Mouse (Mus musculus) ES-CJ7 (cell line): ENCODE data around the gene Rin3.
A peak's percentile ranks its signal among the peaks of the same experiment; 100 is the strongest.
"Not testable (repeated sequence)": the region's sequence is repeated elsewhere in the genome, so short reads cannot be mapped to it uniquely, and the experiment has no call there.

Experiments
- DNase-seq: peaks from one replicate; pipeline ENCODE4 v3.0.0; 2011; ENCODE audit warnings: low read depth, low spot score

Rin3 gene

DNA sequence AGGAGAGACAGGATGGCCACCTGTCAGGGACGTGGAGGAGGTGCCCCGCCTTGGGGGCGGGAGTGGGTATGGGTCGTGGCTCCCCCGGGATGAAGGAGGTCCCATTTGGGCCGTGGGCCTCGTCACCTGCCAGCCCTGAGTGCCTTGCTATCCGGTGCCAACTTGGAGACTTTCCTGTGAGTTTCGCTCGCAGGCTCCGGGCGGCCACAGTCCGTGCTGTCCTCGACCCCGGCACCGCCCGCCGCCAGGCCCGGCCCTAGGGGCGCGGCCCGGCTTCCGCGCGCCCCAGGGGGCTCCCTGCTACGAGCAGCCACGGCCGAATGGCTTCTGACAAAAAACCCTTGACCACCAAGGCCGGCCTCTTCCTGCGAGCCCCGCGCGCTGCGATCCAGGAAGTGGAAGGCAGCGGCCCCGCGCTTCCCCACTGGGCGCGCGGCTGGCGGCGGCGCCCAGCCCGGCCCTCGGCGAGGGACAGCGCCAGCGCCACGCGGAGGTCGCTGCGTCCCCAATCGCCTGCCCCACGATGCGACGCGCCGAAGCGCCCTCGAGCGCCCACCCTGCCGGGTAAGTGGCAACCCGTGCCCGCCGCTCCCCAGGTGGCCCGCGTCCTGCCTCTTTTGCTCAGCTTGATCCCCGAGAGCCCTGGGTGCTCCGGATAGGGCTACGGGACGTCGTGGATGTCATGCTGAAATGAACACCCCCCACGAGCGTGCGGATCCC, at the start of gene Rin3:
TSS of gene Rin3 (plus strand) at position 286 of the 720 bp plus-strand sequence.
- DNase-seq = peak; percentile 10

DNA sequence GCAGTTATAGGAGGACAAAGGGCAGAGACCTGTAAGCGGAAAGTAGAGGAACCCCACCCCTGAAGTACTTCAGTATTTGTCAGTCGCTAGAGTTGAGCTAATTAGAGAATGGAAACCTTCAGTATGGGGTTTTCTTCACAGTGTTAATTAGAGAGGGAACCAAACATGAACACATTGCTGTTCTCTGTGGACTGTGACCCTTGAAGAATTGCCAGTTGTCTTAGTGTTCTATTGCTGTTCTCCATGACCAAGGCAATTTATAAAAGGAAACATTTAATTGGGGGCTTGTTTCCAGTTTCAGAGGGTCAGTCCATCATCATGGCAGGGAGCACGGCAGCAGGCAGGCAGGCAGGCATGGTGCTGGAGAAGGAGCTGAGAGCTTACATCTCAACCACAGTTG, 47.3 kb upstream of the Rin3 start:
- no peak for DNase-seq

DNA sequence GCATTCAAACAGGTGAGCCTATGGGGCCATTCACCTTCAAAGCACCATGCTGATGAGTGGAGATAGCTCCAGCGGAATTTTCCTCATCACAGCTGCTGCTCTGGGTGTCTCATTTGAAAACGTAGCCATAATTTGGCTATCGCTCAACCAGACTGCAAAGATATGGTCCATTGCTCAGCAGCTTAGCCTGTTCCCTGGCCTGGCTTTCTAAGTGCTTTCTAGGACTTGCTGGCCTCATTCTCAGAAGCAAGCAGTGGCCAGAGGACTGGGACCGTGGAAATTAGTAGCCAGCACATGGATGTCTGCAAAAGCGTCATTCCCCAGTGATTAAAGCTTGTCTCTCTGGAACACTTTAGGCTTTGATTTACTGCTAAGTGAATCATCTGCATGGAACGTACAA, 46.5 kb upstream of the Rin3 start:
- no peak for DNase-seq

DNA sequence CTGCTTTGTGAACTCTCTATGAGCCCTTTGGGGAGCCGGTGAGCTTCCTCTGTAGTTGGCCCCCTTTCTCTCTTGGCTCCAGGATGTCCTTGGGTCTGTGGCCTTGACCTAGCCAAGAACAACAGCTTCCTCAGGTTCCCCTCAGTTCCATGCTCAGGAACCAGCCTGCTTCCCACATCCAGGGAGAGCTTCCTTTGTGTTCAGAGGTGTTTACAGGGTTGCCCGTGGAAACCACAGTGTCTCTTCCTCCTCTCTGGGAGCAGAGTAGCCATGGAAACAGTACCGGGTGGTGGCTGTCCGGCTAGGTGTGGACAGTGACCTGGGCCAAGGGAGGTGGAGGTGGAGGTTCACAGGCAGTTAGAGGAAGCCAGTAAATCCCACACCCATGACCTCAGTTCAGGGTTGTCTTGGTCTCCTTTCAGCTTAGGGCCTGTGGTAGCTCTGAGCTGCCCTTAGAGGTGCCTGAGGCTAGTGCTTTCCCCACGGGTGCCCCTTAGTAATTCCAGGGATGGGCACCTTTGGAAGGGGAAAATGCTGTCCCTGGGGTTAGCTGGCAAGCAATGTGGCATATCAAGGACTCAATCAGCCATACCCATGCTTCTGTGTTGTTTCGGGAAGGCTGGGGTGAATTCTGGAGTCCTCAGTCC, 40.6 kb upstream of the Rin3 start:
- DNase-seq = peak; percentile 45

DNA sequence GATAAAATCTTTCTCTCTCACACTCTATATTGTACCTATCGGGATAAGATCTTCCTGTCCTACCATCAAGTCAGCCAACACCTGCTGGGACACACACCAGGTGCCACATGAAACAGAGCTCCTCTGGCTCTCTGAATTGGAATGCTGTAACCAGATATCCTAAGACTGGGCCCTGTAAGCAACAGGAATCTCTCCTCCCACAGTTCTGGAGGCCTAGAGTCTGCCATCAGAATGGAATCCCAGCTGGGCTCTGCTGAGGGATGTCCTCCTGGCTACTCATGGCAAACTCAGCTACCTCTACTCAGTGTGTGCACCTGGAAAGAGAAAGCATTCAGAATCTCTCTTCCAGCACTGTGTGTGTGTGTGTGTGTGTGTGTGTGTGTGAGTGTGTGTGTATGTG, 38.9 kb upstream of the Rin3 start:
- DNase-seq = no peak

DNA sequence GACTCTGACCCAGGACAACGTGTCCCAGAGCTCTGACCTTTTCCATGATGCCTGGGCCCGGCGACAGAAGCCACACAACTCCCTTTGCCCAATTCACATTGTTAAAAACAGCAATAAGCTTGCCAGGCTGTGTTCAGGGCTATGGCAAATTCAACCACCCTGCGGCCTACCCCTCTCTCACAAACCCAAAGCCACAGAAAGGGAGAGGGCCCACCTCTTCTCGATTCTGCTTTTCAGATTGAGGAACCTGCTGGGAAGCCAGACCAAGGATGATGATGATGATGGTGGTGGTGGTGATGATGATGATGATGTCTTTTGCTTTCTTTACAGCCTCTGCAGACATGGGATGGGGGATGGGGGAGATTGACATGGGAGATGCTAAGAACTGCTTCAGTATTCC, 36.6 kb upstream of the Rin3 start:
- no peak for DNase-seq

DNA sequence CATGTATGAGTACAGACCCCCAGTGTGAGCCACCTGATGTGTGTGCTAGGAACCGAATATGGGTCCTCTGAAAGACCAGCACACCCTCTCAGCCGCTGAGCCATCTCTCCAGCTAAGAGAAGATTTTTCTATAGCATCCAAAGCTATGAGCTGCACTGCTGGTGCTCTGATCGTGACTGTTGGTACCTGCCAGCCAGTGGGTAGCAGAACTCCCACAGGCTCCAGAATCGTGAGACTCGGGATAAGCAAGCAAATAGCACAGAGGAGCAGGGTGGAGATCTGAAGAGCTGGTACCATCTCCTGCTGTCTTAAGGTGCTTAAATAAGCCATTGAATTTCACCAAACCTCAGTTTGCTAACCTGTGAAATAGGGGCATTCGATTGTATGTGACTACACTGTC, 34.7 kb upstream of the Rin3 start:
- no peak for DNase-seq

DNA sequence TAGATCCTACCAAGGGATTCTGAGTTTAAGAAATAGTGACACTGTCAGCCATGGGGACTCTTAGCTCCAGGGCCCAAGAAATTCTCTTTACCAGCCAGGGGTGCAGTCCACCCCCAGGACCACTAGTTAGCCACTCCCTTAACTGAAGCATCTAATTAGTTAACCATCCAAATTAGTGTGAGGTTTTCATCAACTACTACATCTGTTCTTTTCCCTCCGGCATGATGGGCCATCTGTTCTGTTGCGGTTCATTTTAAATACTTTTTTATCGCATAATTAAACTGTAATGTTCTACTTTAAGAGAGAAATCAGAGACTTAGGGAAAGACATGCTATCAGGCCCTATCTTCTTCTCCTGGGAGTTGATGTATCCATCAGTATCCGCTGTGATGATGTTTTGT, 32.5 kb upstream of the Rin3 start:
- DNase-seq = no peak

DNA sequence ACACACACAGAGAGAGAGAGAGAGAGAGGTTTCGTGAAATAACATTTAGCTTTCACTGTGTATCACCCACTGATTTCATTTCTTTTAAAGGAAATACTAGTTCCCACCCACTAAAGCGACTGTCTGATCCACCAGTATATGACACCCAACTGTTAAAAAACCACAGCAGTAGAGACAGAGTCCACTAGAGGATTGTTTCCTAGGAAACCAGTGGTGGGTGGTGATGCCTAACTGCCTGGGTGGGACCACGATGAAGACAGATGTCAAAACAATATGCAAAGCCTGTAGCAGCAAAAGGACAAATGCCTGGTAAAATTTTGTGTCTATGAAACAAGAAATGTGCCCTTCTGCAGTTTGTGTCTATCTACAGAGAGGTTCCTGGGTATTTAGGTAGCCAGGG, 31.8 kb upstream of the Rin3 start:
- no peak for DNase-seq

DNA sequence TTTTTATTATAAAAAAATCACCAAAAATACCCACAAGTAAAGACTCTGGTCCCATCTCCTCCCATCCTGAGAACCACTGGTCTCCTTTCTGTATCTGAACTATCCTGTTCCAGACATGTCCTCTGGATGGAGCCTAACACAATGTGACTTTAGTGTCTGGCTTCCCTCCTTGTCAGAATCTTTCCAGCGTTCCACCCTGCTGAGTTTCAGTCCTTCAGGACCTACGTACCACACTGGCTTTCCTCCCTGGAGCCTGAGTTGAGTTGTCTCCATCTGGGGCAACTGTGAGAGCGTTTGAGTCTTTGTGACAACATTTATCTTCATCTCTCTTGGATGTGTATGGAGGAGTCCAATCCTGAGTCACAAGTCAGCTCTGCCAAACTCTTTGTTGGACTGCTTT, 30.9 kb upstream of the Rin3 start:
- no peak for DNase-seq

DNA sequence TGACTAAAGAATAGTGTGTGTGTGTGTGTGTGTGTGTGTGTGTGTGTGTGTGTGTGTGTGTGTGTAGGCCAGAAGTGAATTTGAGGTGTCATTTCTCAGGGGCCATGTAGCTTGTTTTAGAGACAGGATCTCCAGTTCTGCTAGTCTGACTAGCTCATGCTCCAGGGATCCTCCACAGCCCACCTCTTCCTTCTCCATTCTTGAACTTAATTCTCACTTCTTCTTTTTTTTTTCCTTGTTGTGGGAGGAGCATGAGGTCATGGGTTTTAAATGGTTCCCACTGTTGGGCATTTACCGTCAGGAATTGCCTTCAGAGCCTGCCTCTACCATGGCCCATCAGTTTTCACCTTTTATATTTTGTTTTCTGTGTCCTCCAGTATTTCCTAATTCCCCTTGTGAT, 30.3 kb upstream of the Rin3 start:
- no peak for DNase-seq

DNA sequence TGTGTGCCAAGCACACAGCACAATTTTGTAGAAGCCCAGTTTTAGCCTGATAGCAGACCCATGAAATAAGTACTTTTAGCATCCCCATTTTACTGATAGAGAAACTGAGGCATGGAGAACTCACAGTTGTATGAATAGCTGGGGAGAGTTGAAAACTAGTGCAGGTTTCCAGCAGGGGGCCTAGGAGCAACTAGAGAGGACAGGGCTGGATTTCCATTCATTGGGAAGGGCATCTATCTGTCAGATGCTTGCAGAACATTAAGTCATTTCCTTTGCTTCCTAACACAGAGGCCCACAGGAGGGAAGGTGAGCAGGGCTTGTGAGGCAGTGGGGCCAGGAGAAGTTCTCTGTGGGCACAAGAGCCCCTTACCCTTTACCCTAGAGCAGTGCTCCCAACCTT, 27.8 kb upstream of the Rin3 start:
- no peak for DNase-seq

DNA sequence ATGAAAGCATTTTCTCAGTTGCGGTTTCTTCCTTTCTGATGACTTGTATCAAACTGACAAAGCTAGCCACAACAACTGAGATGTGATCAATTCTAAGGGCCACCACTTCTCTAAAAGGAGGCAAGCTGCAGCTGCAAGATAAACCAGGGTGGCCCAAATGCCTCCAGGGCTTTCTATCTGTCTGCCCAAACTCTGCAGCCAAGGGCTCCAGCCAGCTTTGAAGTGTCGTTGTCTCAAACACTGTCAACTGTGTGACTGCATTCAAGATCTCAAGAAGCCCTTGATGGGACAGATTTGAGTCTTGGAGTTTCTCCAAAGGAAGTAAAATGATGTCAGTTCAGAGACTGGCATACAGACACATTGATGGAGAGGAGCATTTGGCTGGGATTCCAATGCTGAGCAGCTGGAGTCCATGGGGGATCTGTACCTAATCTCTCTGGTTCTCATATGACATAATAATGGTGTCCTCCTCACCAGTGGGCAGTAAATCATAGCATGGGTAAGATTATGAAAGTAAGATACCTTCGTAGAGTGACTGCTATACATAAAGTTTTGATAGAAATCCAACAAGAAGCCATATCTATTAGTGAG, 24.2 kb upstream of the Rin3 start:
- no peak for DNase-seq

DNA sequence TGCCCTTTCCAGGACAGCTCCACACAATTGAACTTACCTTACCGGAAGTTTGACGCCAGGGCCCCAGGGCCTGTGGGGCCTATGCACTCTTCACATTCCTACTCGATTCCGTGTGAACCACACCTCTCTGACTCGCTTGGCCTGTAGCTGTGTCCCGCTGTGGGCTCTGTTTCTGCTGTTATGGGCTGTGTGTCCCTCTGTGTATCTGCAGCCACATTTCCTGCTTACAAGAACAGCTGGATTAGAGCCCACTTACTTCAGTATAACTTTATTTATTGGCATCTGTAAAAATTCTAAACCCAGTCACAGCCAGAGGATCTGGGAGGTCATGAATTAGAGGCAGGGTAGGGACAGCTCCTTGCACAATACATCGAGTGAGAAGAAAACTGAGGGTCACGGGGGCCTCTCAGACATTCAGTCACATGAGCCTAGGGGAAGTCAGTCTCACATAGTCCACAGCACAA, 20.9 kb upstream of the Rin3 start:
- peak; percentile 37 for DNase-seq

DNA sequence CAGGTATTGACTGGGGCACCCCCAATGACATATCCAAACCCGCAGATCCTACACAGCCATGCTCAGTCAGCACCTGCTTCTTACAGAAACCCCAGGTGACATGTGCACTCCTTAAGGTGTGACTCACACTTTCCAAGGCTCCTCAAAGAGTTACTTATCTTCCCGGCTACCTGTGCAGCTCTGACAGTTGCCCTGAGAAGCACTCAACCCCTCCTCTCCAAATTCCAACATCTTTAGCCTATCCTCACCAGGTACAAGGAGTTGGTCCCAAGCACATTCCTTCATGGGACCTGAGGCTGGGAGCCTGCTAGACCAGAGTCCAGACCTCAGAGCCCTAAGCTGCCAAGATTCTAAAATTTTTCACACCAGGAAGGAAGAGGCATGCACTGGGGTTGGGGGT, 20.0 kb upstream of the Rin3 start:
- DNase-seq = no peak

DNA sequence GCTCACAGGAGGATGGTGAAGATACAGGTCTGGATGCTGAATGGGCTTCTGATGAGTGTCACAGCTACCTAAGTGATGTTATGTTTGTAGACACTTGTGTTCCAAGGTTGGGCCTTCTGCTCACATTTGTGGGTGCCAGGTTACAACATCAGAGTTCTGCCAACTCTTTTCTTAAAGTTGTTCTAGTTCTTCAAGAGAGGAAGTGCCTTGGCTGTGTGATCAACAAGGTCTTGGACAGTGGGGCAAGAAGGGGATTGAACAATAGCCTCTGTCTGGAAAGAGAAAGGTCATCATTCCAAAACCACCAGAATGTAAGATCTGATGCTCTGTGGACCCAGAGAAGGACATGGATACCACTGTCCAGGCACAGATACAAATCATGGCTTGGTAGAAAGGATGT, 19.6 kb upstream of the Rin3 start:
- DNase-seq = no peak

DNA sequence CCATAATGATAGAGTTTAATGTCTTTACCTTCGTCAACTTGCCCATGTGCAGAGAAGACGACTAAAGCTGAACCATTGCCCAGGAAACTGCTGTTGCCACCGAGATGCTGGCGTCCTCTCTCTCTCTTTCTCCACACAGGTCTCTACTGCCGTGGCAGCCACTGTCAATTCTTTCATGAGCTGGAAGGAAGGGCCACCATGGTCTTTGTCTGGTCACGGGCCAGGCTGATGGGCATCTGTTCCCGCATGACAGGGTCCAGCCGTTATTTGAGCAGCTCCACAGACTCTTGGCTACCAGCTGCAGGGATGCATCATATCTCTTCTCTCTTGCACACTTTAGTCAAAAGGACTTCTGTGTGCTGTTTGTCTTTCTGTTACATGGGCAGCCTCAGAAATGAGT, 16.4 kb upstream of the Rin3 start:
- DNase-seq = no peak

DNA sequence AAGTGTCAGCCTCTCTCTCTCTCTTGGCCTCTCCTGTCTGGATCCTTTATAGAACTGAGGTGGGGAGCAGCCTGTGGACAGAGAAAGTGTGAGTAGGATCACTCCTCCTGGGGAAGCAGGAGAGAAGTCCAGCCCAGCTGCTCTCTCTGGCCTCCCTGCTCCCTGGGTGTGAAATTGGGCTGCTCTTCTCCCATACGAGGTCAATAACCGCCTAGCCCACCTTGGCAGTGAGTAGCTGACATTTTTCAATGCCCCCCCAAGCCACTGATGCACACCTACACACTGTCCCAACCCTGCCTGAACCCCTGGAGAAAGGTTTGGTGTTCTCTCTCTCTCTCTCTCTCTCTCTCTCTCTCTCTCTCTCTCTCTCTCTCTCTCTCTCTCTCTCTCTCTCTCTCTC, 13.7 kb upstream of the Rin3 start:
- no peak for DNase-seq

DNA sequence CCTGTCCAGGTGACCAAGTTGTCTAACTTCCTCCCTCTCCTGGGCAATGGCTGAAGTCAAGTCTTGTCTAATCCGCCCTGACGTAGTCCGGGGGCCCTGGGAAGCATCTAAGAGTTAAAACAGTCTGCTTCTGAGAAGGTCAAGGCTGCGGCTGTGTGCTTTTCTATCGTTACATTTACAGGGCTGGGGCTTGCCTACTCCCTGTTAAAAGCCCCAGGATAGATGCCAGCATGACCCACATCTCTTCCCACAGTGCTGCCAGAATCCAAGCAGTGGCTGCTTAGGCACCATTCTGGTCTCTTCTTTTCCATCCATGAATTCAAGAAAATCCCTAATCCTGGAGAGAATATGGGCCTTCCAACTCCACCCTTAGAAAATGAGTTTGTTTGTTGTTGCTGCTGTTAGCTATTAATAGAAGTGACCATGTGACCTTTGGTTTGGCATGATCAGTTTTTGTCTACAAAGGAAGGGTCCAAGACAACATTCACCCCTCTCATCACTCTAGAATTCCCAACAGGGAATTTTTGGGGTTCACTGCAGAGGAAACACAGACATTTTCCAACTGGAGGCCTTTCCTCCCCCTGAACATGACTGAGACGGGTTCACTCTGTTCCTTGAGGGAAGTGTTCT, 12.0 kb upstream of the Rin3 start:
- no peak for DNase-seq

DNA sequence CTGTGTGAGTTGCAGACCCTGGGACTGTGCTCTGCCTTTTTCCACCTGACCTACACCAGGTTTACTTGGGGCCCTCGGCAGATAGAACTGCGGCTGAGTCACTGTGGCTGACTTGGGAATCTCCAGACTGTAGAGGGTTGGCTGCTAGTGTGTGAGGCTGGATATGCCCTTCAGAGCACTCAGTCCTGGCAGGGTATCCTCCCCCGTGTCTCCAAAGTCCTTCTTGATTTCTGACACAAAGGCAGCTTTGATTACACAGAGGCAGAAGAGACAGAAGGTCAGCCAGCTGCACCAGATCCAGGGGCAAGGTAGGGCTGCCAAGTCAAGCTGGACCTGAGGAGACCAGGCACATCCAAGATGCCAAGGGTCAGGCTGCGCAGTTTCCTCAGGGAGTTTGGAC, 11.4 kb upstream of the Rin3 start:
- DNase-seq = no peak

DNA sequence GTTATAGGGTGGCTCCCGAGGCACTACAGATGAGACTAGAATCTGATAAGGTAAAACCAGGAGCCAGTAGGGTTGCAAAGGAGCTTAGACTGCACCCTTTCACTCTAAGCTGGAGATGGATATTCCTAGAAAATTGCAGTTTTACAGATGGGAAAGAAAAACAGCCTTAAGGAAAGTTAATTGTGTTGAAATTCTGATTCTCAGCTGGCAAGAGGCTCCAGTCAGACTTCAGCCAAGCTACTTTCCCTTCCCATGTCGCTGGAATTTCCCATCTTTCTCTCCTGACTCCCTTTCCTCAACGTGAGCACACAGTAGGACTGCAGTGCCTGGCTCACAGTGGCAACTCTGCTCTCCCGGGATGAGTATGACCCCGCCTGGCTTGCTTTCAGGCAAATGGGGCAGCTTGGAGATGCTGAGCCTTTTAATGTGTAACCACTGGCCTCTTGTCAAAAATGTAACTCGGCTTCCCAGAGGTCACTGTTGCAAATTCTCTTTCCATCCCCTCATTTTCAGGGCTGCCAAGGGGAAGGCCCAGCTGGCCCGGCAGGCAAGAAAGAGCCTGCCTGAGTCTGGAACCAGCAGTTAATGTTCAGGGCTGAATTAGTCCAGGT, 6.9 kb upstream of the Rin3 start:
- no peak for DNase-seq

DNA sequence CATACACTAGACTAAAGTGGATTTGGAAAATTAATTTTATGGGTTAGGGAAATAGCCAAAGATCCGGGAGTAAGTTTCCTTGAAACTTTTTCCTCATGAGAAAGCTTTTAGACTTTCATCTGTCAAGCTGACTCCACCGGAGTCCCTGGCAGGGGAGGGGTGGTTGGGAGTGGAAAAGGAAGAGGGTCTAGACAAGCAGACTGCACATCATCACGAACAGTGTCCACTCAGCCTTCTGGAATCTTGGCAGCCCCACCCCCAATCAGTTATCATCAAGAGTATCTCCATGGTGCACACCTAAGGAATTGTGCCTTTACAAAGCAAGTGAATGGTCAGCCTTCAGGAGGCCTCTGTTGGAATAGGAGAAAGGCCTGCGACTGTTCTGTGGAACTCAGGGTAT, 2.6 kb upstream of the Rin3 start:
- not testable (repeated sequence) for DNase-seq
